Mouse (Mus musculus): ENCODE data around the gene Exoc8.

DNA sequence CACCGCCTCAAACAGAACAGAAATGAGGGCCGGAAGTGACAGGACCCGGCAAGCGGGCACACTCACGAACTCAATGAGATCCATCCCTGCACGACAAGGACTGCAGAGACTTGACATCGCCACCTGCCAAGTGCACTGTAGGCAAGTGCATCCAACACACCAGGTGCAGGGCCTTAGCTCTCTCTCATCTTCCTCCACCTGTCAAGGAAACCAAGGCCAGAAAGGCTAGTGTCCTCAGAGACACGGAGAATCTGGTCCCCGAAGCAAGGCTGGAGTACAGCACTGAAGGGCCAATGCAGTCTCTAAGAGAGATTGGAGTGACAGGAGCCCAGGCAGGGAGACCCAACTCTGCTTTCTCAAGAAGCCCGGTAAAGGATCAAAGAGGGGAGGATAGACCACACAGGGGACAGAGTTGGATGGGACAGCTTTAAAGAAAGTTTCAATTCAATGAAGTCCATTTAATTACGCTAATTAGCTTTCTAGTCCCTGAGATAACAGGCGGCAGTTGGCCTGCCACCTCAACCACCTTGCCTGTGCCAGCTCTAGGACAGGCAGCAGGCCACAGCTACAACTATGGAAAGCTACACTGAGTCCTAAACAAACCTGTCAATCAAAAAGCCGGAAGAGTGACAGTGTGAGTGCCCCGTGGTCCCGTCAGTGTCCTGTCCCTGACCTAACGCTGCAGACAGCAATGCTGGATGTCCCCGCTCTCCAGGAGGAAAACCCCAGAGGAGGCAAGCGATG lies 20.4 kb upstream of the Exoc8 start:
- TF ChIP-seq TAL1 (IDR thresholded peaks at IDR 0.05; ENCODE audit: low read length) (no peak), GATA1 (IDR thresholded peaks at IDR 0.05; ENCODE audit: low read length) (no peak)

All from erythroblast, embryonic 14.5 days (primary cell).